Mouse (Mus musculus) embryonic facial prominence, embryonic 10.5 days (tissue): ENCODE results near the gene Wdr18. TPM values are rescaled to one million over a fixed set of nuclear protein-coding genes. Genes with fewer than 3 reads are reported as not detected.
"Not testable (repeated sequence)": the region's sequence is repeated elsewhere in the genome, so short reads cannot be mapped to it uniquely, and the experiment has no call there.

Source experiments
- DNase-seq: peaks from one replicate; pipeline ENCODE4 v3.0.0-alpha.2; 2017; ENCODE audit warnings: low spot score
- H3K27ac ChIP-seq: fragments of 300-500 bp; sonication (generic); replicated peaks from 2 replicates; pipeline ENCODE4 v1.5.1; 2016; ENCODE audit warnings: mild to moderate bottlenecking
- H3K27me3 ChIP-seq: fragments of 300-500 bp; sonication (generic); replicated peaks from 2 replicates; pipeline ENCODE4 v1.6.1; 2016; ENCODE audit warnings: low read depth, mild to moderate bottlenecking; ENCODE audit not compliant: poor library complexity, severe bottlenecking
- H3K36me3 ChIP-seq: fragments of 300-500 bp; sonication (generic); replicated peaks from 2 replicates; pipeline ENCODE4 v1.6.1; 2016; ENCODE audit warnings: mild to moderate bottlenecking, moderate library complexity
- H3K4me1 ChIP-seq: fragments of 300-500 bp; sonication (generic); 2 replicates; pipeline ENCODE4 v1.6.1; 2016
- H3K4me3 ChIP-seq: fragments of 300-500 bp; sonication (generic); 2 replicates; pipeline ENCODE4 v1.5.1; 2016; ENCODE audit warnings: mild to moderate bottlenecking, moderate library complexity
- H3K9me3 ChIP-seq: fragments of 300-500 bp; sonication (generic); 2 replicates; pipeline ENCODE4 v1.6.1; 2016; ENCODE audit warnings: mild to moderate bottlenecking
- WGBS: fragments of 180-500 bp; shearing (Covaris S2); methylation state at CpG from one replicate; pipeline ENCODE4 v1.1.7; 2016; 5-methylcytosine and 5-hydroxymethylcytosine counted together
- polyA plus RNA-seq: library from polyadenylated mRNA; unstranded; fragments of >200 nt; fragmentation: Nextera tagmentation; extraction: Ambion mirVana; gene quantifications from 2 replicates; pipeline ENCODE4 v1.2.1, GENCODE M21; 2016

Wdr18 gene
- polyA plus RNA-seq, 1 experiment from 2014 or later: 166 TPM

DNA sequence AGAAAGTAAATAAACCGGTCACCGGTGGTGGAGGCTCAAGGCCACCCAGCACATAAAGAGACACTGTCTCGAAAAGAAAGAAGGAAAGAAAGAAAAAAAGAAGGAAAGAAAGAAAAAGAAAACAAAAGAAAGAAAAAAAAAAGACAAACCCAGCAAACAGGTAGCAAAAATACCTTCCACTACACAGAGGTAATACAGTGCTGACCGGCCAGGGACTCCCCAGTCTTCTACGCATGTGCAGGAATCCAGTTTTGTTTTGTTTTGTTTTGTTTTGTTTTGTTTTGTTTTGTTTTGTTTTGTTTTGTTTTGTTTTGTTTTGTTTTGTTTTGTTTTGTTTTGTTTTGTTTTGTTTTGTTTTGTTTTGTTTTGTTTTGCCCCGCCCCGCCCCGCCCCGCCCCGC lies 540 bp upstream of the Wdr18 start:
- peak overlapping the region; percentile 99 for H3K4me3 ChIP-seq
- H3K27ac ChIP-seq, H3K27me3 ChIP-seq, DNase-seq, H3K9me3 ChIP-seq: not testable (repeated sequence)
- peaks cover 34% of the 10 kb centered on the region for H3K36me3 ChIP-seq
- 36% methylated on average over 10 of the region's 10 CpGs for WGBS
- H3K4me1 ChIP-seq: peaks cover 55% of the 10 kb centered on the region

DNA sequence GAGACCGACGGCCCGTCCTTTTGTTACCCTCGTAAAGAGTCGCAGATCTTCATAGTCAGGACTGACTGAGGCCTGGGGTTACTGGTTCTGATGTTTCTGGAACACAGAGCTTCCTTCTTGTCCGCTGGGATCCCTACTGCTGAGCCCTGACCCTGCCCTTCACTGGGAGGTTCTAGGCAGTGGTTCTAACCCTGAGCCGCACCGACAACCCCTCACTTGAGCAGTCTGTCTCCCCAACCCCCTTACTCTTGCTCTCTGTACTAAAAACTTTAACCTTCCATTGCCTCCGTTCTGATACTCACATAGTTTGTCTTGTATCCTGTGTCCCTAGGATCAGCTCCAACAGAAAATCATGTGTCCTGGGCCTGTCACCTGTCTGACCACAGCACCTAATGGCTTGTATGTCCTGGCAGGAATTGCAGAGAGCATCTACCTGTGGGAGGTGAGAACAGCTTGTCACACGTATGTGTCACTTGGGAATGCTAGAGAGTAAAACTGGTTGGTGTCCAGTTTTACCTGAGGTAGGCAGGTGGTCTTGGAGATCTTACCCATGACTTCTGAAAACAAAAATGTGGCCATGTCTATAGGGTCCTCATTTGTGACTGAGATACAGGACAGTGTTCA lies 831 bp downstream of the Wdr18 start:
- Histone ChIP-seq H3K36me3 (peaks cover 48% of the 10 kb centered on the region), H3K4me1 (peaks cover 45% of the 10 kb centered on the region), H3K9me3 (no peaks in the 10 kb centered on the region), H3K27ac (peak overlapping the region; percentile 89), H3K27me3 (no peaks in the 10 kb centered on the region), H3K4me3 (peak overlapping the region; percentile 99)
- DNase-seq: no peak
- WGBS: 17% methylated on average over 10 of the region's 10 CpGs

DNA sequence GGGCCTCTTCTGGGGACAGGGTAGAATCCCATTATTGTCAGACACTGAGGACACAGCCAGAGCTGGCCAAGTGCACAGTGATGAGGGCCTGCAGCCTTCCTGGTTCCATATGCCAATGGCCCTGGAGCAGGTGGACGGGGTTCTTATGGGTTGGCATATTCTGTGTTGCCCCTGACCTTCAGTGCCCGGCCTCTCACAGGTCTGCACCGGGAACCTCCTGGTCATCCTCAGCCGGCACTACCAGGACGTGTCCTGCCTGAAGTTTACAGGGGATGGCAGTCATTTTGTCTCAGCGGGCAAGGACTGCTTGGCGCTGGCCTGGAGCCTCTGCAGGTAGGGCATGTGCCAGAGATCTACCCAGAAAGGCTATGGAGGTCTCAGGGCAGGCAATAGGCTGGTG lies 4.8 kb downstream of the Wdr18 start:
- H3K27ac ChIP-seq: no peak overlapping the region
- no peak overlapping the region for H3K4me3 ChIP-seq
- DNase-seq: no peak
- H3K9me3 ChIP-seq: no peaks in the 10 kb centered on the region
- 93% methylated on average over 7 of the region's 7 CpGs for WGBS
- peaks cover 79% of the 10 kb centered on the region for H3K36me3 ChIP-seq
- peaks cover 19% of the 10 kb centered on the region for H3K4me1 ChIP-seq
- peaks cover 15% of the 10 kb centered on the region for H3K27me3 ChIP-seq

DNA sequence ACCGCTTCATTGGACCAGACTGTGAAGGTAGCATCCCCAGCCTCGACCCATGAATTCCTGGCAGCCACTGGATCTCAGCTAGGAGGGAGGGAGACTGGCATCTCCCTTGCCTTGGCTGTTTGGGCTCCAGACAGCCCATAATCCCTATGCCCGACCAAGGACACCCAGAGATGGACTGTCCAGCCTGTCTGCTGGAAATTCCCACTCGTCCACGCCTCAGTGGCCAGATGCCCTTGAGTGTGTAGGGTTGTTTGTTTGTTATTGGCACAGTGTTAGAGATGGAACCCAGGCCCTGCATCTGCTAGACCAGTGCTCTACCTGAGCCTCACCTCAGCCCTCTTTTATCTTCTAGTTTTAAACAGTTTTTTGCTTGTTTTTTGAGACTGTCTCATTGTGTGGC lies 5.4 kb downstream of the Wdr18 start:
- H3K36me3 ChIP-seq: peaks cover 79% of the 10 kb centered on the region
- 93% methylated on average over 5 of the region's 5 CpGs for WGBS
- no peak overlapping the region for H3K27ac ChIP-seq
- no peaks in the 10 kb centered on the region for H3K9me3 ChIP-seq
- peaks cover 21% of the 10 kb centered on the region for H3K27me3 ChIP-seq
- DNase-seq: no peak
- no peak overlapping the region for H3K4me3 ChIP-seq
- H3K4me1 ChIP-seq: peaks cover 16% of the 10 kb centered on the region

DNA sequence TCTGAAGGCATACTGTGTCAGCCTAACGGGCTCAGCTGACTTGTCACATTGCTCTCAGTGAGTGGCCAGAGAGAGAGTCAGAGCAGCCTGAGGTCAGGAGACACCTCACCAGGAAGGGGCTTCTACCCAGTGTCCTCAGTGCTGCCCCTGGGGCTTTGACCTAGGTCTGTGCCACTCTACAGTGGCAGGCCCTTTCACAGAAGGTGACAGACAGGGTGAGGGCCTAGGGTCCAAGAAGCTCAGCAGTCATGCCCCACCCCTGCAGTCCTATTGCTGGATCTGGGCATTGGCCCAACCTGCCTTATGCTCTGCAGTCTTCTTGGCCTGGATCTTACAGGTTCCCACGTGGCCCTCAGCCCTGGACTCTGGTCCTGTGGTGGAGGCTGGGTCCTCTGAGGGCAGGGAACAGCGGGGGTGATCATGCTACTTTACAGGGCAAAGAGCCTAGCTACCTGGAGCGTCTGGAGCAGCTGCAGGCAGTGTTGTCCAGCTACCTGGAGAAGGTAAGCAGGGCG lies 7.0 kb downstream of the Wdr18 start:
- H3K9me3 ChIP-seq: no peaks in the 10 kb centered on the region
- peaks cover 69% of the 10 kb centered on the region for H3K36me3 ChIP-seq
- H3K4me1 ChIP-seq: peaks cover 15% of the 10 kb centered on the region
- no peak overlapping the region for H3K4me3 ChIP-seq
- WGBS: 91% methylated on average over 5 of the region's 5 CpGs
- H3K27ac ChIP-seq: no peak overlapping the region
- peaks cover 38% of the 10 kb centered on the region for H3K27me3 ChIP-seq
- no peak for DNase-seq

DNA sequence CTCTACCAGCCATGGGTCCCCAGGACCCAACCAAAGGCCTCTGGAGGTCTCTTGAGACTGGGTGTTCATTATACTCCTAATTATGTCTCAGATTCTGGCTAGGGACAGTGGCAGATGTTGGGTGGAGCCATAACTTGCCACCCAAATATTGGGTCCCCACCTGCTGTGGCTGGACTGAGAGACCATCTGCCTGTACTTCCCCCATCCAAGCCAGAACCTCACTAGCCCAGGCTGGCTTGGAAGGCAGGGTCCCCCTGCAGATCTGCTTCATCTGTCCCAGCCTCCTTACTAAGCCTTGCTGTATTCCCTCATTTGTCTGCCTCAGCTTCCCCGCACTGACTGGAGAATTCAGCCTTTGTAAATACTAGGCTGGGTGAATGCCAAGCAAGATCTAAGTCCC lies 8.2 kb downstream of the Wdr18 start:
- Histone ChIP-seq H3K36me3 (peaks cover 57% of the 10 kb centered on the region), H3K4me3 (no peak overlapping the region), H3K27ac (no peak overlapping the region), H3K27me3 (peaks cover 50% of the 10 kb centered on the region), H3K4me1 (peaks cover 15% of the 10 kb centered on the region), H3K9me3 (no peaks in the 10 kb centered on the region)
- DNase-seq: no peak
- 94% methylated on average over 1 of the region's 1 CpGs for whole genome bisulfite sequencing

DNA sequence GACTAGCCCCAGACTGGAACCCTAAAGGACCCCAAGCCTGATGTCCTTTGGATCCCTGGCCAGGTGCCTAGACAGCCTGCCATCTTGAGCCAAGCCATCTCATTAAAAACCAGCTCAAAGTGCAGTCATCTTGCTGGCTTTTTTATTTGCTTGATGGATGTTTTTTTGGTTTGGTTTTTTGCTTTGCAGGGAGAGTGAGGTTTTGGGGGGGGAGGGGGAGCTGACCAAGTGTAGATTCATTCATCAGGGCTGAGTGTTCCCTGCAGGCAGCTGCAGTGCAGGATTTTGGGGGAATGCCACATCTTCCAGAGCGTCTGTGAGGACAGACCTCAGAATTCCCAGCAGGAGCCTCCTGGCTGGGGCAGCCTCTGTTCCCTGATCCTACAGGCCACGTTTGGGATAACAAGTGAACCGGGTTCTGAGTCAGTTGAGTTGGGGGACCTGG lies 9.2 kb downstream of the Wdr18 start:
- H3K4me1 ChIP-seq: peaks cover 15% of the 10 kb centered on the region
- DNase-seq: no peak
- no peaks in the 10 kb centered on the region for H3K9me3 ChIP-seq
- no peak overlapping the region for H3K27ac ChIP-seq
- H3K4me3 ChIP-seq: no peak overlapping the region
- 13% methylated on average over 3 of the region's 3 CpGs for WGBS
- peaks cover 54% of the 10 kb centered on the region for H3K36me3 ChIP-seq
- H3K27me3 ChIP-seq: peaks cover 57% of the 10 kb centered on the region

DNA sequence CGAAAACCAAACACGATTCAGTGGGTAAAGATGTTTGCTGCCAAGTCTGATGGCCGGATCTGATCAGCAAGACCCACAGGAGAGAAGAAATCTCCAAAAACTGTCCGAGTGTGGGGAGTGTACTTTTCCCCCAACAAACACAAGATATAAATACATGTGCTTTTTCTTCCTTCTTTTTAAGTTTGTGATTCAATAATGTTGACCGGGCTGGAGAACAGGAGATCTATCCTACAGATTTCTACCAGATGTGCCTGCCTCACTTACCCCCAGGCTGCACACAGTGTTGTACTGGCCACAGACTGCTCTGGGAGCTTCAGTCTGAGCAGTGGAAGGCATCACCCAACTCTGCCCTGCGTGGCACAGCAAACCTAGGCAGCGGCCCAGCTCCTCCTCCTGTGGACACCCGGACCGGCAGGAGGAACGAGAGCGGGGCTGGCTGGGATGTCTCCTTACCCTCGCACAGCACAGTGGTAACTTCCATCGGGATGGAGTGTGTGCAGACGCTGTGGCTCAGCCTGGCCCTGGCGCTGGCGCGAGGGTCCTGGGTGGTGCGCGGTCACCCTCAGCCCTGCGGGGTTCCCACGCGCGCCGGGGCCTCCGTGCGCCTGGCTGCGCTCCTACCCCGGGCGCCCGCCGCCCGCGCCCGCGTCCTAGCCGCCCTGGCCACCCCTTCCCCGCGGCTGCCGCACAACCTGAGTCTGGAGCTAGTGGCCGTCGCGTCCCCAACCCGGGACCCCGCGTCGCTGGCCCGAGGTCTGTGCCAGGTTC lies 10.6 kb downstream of the Wdr18 start, which contains the start of gene Grin3b:
Grin3b (plus strand) TSS at position 301 of the 768 bp plus-strand sequence.
- H3K27ac ChIP-seq: peak within 1 kb of the TSS; percentile 79
- H3K4me1 ChIP-seq: peaks cover 15% of the 10 kb centered on the region
- H3K9me3 ChIP-seq: no peaks in the 10 kb centered on the region
- peak within 1 kb of the TSS; percentile 65 for H3K4me3 ChIP-seq
- DNase-seq: peak; percentile 58
- WGBS: 7% methylated on average over 47 of the region's 47 CpGs
- peaks cover 57% of the 10 kb centered on the region for H3K27me3 ChIP-seq
- peaks cover 54% of the 10 kb centered on the region for H3K36me3 ChIP-seq

DNA sequence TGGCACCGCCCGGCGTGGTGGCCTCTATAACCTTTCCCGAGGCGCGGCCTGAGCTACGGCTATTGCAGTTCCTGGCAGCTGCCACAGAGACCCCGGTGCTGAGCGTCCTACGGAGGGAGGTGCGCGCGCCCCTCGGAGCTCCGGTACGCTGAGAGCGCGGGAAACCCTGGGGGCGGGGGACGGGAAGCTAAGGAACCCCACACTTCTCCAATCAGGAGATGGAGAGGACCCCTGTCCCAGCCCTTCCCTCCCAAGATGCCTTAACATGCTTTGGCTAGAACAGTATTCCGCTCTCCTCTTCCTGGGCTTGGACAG lies 11.2 kb downstream of the Wdr18 start:
- WGBS: 5% methylated on average over 21 of the region's 21 CpGs
- Histone ChIP-seq H3K4me3 (peak overlapping the region; percentile 65), H3K9me3 (no peaks in the 10 kb centered on the region), H3K27me3 (peaks cover 57% of the 10 kb centered on the region), H3K4me1 (peaks cover 15% of the 10 kb centered on the region), H3K36me3 (peaks cover 54% of the 10 kb centered on the region), H3K27ac (peak overlapping the region; percentile 79)
- peak; percentile 74 for DNase-seq

DNA sequence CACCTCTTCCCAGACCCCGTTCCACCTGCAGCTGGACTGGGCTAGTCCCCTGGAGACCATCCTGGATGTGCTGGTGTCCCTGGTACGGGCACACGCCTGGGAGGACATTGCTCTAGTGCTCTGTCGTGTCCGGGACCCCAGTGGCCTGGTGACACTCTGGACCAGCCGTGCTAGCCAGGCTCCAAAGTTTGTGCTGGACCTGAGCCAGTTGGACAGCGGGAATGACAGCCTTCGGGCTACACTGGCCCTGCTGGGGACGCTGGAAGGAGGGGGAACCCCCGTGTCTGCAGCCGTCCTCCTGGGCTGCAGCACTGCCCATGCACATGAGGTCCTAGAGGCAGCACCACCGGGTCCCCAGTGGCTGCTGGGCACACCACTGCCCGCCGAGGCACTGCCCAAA lies 12.9 kb downstream of the Wdr18 start:
- H3K27ac ChIP-seq: no peak overlapping the region
- H3K9me3 ChIP-seq: no peaks in the 10 kb centered on the region; the same call in 1 of the 2 replicates
- H3K4me1 ChIP-seq: peaks cover 15% of the 10 kb centered on the region
- H3K27me3 ChIP-seq: peaks cover 69% of the 10 kb centered on the region
- 70% methylated on average over 14 of the region's 14 CpGs for WGBS
- no peak overlapping the region for H3K4me3 ChIP-seq
- H3K36me3 ChIP-seq: peaks cover 54% of the 10 kb centered on the region
- no peak for DNase-seq

DNA sequence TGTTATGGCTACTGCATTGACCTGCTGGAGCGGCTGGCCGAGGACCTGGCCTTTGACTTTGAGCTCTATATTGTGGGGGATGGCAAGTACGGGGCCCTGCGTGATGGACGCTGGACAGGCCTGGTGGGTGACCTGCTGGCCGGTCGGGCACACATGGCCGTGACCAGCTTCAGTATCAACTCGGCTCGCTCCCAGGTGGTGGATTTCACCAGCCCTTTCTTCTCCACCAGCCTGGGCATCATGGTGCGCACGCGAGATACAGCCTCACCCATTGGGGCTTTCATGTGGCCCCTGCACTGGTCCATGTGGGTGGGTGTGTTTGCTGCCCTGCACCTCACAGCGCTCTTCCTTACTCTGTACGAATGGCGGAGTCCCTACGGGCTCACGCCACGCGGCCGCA lies 14.1 kb downstream of the Wdr18 start:
- 89% methylated on average over 21 of the region's 21 CpGs for WGBS
- no peak overlapping the region for H3K4me3 ChIP-seq
- peaks cover 15% of the 10 kb centered on the region for H3K4me1 ChIP-seq
- DNase-seq: no peak
- H3K9me3 ChIP-seq: no peaks in the 10 kb centered on the region; the same call in 1 of the 2 replicates
- no peak overlapping the region for H3K27ac ChIP-seq
- H3K27me3 ChIP-seq: peaks cover 60% of the 10 kb centered on the region
- H3K36me3 ChIP-seq: peaks cover 56% of the 10 kb centered on the region

DNA sequence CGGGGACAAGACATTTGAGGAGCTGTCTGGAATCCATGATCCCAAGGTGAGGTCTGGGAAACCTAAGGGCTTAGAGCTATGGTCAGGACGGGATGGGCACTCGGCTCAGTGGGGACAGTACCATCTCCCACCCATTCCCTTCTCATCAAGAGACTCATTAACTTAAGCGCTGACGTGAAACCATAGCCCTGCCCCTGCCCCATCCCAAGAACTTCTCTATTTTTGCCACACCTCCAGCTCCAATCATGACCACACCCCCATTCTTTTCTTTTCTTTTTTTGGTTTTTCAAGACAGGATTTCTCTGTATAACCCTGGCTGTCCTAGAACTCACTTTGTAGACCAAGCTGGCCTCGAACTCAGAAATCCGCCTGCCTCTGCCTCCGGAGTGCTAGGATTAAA lies 14.7 kb downstream of the Wdr18 start:
- DNase-seq: no peak
- Histone ChIP-seq H3K27me3 (peaks cover 54% of the 10 kb centered on the region), H3K4me3 (0 out of 2 replicates have a peak overlapping the region, but pooled peaks have one; percentile 3), H3K9me3 (no peaks in the 10 kb centered on the region; the same call in 1 of the 2 replicates), H3K36me3 (peaks cover 62% of the 10 kb centered on the region), H3K27ac (no peak overlapping the region), H3K4me1 (peaks cover 16% of the 10 kb centered on the region)
- WGBS: 89% methylated on average over 8 of the region's 8 CpGs
